Comparison of ENCODE assay signal across 15 mouse cellular contexts in the genomic region with DNA sequence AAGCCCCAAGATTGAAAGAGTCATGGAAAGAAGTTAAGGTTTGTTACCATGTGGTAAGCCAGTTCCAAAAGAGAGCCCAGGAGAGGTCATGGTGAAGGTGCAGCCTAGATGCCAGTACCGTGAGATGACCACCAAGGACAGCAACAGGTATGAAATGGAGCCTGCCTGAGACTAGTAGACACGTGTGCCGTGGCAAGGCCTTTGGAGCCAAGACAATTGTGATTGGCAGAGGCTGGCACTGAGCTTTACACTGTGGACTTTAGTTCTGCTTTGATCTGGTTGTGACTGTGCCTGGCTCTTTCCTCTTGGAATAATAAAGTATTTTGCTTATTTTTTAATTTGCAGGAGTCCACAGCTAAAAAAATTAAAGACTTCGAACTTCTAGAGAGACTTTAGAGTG.
"Had no signal": no experiment of that assay in that cellular context is flagged by ENCODE, and none has a peak within 500 bp of the region (broad histone marks: within the 10 kb centered on the region; RNA-seq: fewer than 3 reads in every experiment).

No protein-coding gene starts in this region.

- H3K9ac ChIP-seq: hindbrain, embryonic 13.5 days; limb, embryonic 15.5 days; liver, embryonic 15.5 days; lung, embryonic 14.5 days; stomach, embryonic 15.5 days had no signal

- ATAC-seq: hindbrain, postnatal 0 days; midbrain, embryonic 16.5 days had no signal

- DNase-seq: layer of hippocampus, adult 9-11 months; layer of hippocampus, postnatal 36 days; lung, embryonic 14.5 days; lung, postnatal 10 days; lung, postnatal 4 days; right cerebral cortex, postnatal 14 days; thymus, postnatal 36 days had no signal

- H3K9me3 ChIP-seq: hindbrain, embryonic 13.5 days; limb, embryonic 15.5 days; liver, embryonic 15.5 days; midbrain, embryonic 10.5 days; stomach, embryonic 15.5 days had no signal

- H3K36me3 ChIP-seq: hindbrain, embryonic 13.5 days; limb, embryonic 15.5 days; liver, embryonic 15.5 days; midbrain, embryonic 10.5 days; stomach, embryonic 15.5 days had no signal

- H3K4me1 ChIP-seq: hindbrain, embryonic 13.5 days; limb, embryonic 15.5 days; midbrain, embryonic 10.5 days; stomach, embryonic 15.5 days had no signal

- H3K27me3 ChIP-seq: hindbrain, embryonic 13.5 days; limb, embryonic 15.5 days; liver, embryonic 15.5 days; stomach, embryonic 15.5 days had no signal

- H3K4me2 ChIP-seq: hindbrain, embryonic 13.5 days; limb, embryonic 15.5 days; liver, embryonic 15.5 days; lung, embryonic 14.5 days; stomach, embryonic 15.5 days had no signal

- H3K4me3 ChIP-seq: hindbrain, embryonic 13.5 days; limb, embryonic 15.5 days; liver, embryonic 15.5 days; midbrain, embryonic 10.5 days; stomach, embryonic 15.5 days had no signal

- H3K27ac ChIP-seq: hindbrain, embryonic 13.5 days; hindbrain, postnatal 0 days; kidney, postnatal 0 days; limb, embryonic 15.5 days; liver, embryonic 15.5 days; midbrain, embryonic 10.5 days; stomach, embryonic 15.5 days had no signal
